Mouse (Mus musculus) activated CD4-positive, CD25-positive, alpha-beta regulatory T cell, adult 4 months (primary cell): Measurements from ENCODE around the gene Cdkn2aipnl. TPM values are rescaled to one million over a fixed set of nuclear protein-coding genes. Genes with fewer than 3 reads are reported as not detected.
A peak's percentile ranks its signal among the peaks of the same experiment; 100 is the strongest.

Source experiments
- ATAC-seq: one replicate; pipeline ENCODE4 v1.8.0; 2017
- polyA plus RNA-seq, 2 experiments: library from polyadenylated mRNA; unstranded; fragments of 100-300 nt; shearing (Covaris generic); gene quantifications; one replicate each; pipeline ENCODE4 v1.2.1; 2017

The Cdkn2aipnl gene
- polyA plus RNA-seq, 2 experiments from 2014 or later, result 80.8 to 84.4 TPM

DNA sequence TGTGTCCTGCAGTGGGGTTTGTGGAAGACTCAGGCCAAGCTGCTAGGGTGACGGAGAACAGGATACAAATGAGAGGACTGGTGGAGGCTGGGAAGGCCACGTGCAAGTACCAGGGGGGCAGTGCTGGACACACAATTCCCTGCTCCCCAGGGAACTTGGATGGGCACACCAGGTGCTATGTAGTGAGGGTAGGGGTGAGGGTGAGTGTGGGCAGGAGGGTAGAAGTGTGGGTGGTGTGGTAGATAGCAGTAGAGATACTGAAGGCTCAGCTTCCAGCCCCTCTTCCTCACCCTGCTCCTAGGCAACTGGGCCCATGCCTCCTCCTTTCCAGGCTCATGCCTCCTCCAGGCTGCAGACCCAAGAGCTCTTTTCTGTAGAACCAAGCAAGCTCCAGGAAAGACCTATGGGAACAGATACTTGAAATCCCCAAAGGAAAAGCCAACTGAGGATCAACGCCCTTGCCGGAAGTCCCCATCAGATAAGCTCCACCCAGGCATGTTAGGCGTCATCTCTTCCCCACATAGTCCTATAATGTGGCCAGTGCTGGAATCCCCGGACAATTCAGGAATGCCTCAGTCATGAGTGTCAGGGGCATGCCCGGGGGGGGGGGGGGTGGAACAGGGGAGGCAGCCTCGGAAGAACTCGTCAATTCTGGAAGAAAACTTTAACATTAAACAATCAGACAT is 18.2 kb upstream of the Cdkn2aipnl start:
- ATAC-seq, result peak; percentile 36

DNA sequence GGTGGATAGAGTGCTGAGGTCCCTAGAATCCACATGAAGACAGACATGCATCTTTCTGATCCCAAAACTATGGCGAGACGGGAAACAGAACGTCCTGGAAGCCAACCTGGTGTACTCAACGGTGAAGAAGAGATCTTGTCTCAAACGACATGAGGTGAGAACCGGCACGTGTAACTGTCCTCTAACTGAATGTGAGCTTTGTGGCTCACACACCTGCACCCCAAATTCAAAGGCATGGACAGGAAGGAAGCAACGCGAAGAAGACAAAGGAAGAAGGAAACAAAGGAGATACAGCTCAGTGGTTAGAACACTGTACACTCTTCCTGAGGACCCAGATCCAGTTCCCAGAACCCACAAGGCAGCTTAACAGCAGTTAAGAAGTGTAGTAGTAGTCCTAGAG is 17.5 kb upstream of the Cdkn2aipnl start:
- ATAC-seq, result no peak

DNA sequence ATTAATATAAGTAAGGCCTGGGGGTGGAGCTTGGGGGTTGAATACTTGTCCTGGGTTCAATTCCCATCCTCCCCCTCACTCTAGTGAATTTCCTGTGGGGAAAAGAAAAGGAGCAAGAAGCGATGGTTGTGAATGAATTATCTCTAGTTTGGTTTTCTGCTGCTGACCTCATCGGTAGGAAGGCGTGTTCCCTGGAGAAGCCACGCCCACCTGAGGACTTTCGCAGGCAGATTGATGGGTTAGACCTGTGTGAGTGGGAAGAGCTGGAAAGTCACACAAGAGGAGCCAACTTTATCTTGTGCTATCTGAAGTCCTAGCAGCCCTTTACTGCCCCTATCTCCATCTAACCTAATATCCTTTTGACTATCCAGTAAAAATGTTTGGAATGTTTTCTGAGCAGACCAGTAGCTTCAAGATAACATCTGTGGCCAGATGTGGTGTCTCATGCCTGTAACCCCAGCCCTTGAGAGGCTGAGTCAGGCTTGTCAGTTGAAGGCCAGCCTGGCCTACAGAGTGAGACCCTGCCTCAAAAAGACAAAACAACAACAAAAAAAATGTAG is 15.5 kb upstream of the Cdkn2aipnl start:
- no peak for ATAC-seq

DNA sequence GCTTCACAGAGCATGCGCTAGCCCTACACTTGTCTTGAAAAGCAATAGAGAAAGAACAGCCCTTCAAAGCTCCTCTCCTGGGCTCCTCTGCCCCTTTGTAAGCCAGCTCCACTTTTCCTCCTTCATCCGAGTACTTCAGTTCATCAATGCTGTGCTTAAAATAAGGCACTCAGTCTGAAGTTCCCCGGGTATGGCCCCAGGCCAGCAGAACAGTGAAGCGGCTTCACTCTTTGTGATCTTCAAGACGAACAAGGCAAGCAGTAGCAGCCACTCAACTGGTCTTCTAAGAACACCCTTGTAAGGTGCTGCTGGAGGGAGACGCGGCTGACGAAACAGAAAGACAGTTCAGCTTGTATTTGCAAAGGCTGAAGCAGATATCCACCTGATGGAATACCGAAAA is 11.3 kb upstream of the Cdkn2aipnl start:
- ATAC-seq, result no peak

DNA sequence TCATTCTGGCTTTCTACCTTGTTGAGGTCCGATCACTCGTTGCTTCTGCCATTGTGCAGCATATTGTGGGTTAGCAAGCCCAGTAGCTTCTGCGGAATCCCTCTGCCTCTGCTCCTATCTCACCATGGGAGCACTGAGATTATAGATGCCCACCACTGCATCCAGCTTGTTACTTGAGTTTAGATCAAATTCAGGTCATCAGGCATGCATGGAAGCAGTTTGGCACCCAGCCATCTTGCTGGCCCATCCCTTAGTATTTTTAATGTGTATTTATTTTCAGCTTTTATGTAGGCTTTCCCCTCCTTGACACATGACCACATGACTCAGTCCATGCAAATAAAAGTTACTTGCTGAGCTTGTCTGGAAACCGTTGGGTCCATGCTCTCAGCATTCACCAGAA is 9.7 kb upstream of the Cdkn2aipnl start:
- ATAC-seq, result no peak

DNA sequence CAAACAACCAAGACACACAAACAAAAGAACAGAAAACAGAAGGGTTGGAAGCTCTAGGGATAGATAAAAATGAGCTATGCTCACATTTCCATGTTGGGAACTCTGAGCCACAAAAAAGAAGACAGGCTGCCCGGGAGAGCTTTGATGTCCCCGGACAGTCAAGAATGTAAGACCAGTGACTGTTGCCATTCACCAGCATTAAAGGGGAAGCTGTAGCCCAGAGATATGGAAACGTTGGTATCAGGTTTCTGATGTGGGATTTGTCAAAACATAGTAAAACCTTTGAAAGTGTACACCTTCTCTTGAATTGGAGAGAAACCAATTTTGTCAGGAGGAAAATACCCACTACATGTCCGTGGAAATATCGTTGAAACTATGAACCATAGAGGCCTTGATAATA is 8.0 kb upstream of the Cdkn2aipnl start:
- ATAC-seq, result no peak

DNA sequence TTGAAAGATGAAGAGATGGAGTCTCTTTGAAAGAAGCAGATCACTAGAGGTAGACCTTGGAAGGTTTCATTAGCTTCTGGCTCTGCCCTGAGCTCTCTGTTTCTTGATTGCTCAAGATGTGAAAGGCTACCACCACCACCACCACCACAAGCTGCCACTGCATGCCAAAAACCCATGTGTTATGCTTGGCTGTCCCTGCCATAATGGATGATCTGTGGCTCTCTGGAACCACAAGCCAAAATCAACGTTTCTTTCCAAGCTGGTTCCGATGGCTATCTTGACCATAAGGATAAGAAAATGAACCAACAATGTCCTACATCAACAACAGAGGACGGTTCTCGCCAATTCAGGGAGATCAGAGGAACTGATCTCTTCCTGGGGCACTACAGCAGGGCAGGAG is 7.4 kb upstream of the Cdkn2aipnl start:
- no peak for ATAC-seq

DNA sequence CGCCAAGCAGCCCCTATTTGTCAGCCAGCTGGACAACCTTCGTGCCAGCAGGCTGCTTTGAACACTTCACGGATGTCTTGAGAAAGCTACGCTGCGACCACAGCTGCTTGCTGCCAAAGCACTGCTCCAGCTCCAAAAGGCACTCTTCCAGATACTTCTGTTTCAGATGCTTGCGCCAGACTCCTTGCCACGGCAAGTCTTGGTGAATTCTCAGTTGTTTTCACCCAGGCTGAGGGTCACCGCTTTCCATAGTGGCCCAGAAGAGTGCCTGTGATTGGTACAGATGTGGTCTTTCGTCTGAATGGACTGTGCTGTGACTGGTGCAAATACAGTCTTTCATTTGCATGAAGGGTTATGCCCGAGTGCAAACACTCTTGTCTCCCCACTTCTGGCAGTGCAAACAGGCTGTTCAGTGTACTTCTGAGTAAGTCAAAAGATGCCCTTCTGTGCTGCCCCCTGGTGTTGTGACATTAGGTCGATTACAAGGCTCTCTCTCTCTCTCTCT is 6.4 kb upstream of the Cdkn2aipnl start:
- ATAC-seq, result no peak

DNA sequence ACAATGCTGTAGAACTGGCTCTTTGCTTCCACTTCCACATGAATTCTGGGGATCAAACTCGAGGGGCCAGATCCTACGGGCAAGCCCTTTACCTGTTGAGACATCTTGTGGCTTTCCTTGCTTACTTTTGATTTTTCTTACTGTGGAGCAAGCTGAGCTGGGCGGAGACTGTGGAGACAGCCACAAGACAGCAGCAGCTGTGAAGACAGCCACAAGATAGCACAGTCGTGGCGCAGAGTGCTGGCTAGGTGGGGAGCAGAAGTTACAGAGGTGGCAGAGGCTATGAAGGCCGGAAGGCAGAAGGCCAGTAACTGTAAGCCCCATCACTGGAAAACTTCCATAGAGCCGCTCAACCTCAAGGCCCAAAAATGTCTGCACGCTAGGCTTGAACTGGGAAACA is 5.7 kb upstream of the Cdkn2aipnl start:
- ATAC-seq, result no peak

DNA sequence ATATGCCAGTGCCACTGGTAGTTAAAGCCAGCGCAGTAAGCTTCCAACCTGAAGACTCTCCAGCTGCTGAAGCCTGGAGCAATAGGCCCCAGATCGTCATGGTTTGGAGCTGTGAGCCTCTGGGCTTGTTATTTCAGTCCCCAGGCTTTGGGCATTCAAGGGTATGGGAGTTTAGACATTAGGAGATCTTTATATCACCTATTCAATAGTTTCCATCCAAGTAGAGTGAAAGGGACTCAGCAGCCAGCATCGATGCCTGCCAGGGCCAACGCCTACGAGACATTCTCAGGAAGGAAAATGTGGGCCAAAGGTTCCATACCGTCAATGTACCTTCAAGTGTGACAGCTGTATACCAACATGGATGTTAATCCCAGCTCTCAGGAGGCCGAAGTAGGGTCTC is 5.2 kb upstream of the Cdkn2aipnl start:
- ATAC-seq, result no peak

DNA sequence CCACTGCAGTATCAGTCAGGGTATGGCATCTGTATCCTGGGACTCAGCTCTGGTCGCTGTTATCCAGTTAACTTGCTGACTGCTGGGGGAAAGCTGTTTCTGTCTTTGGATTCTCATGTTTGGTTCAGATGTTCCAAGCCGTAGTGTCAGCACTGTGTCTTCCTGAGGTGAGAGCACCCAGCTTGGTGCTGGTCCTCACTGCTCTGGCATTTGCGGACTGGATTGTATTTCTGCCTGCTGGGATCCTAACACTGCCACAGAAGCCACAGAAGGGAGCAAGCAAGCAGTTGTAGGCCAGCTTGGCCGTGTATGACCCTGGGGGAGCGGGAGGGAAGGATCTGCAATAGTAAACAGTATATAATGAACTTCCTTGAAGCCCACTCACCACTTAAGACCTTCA is 810 bp upstream of the Cdkn2aipnl start:
- no peak for ATAC-seq

DNA sequence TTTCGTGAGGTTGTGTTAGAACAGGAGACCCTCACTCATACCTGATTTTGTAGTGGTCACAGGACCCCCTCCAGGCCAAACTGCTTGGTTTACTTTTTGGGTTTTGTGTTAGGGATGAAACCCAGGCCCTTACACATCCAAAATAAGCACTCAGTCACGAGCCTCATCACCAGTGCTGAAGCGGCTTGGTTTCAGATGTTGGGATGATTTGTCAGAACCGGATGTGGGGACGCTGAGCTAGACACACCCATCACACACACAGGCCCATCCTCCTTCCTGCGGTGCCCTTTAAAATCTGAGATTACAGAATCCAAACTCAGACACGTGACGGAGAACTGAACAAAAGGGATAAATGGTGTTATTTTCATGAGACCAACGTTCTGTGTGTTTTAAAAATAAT is 1.4 kb downstream of the Cdkn2aipnl start:
- ATAC-seq, result peak; percentile 75

DNA sequence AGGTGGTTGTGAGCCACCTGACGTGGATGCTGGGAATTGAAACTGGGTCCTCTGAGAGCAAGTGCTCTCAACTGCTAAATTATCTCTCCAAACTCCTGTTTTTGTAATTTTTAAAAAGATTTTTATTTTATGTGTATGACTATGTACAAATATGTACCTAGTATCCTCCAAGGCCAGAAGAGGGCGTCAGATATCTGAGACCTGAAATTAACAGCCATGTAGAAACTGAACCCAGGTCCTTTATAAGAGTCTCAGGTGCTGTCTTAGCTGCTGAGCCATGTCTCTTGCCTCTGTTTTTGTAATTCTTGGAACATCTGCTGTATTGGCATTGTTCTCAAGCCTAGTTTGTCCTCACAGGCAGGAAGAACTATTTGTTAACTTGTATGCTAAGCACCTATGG is 2.0 kb downstream of the Cdkn2aipnl start:
- ATAC-seq, result no peak

DNA sequence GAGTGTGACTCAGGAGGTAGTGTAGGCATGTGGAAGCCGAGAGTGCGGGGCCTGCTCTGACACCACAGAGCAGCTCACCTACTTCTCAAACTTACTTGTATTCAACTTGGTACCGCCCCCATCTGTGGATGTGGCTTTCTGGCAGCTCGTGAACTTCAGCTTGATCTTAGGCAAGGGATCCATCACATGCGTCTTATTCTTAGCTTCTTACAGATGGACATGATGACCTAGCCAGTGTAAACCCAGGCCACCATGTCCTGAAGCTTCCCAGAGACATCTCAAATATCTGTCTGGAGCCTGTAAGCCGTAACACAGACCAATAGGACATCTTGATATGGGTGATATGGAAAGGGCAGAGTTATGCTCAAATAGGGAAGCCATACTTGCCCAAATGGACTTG is 4.2 kb downstream of the Cdkn2aipnl start:
- ATAC-seq, result no peak

DNA sequence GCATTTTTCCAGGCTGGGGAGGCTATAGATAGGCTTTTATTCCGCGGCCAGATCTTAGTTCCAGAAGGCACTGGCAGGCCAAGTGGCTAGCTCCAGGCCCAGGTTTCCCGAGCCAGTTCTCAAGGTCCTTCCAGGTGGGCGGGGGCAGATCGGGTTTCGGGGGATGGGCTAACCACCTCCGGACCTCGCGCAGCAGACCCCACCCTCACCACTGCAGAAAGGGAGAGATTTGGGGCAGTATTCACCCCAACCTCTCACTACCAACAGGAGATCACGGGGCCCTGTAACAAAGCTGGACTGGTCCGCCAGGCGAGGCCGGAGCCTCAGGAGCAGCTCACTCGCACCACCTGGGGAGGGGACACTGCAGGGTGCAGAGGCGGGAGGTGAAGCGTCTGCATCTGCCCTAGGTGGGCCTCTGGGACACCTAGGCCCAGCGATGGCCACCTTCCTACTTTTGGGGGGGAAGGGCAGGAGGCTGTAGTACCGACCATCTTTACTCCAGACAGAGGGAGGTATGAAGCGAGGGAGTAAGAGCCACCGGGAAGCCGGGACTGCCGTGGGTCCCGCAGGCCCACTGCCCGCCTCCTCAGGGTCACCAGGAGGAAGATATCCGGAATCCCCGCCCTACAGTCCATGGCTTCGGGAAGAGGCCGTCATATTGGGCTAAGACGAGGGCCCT is 32.3 kb downstream of the Cdkn2aipnl start:
- ATAC-seq, result no peak

DNA sequence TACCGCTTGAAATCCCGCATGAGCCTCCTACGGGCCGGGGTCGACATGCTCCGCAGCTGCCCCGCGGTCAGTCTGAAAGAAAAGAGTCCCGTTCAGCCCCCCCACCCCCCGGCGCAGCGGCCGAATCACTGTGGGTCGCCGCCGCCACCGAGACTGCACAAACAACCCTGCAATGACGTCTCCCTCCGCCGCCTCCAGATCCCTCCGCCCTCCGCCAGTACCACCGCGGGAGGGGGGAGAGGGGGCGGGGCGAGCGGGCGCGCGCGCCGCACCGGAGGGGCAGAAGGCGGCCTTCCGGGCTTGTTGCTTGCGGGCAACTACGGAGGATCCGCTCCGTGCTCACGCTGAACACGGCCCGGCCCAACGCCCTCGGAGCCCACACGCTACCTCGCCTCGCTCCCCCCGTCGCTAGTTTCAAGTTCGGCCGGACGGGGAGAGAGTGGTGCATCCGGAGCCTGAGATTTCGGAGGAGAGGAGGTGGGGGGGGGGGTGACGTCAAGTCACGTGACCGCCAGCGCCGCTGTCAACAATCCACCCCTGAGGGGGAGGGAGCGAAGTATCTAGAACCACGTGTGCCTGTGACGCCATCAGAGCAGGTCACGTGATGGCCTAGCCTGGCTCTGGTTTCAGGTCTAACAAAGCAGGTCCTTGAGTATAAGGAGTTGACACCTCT is 33.0 kb downstream of the Cdkn2aipnl start, which contains the start of gene Ube2b:
TSS of gene Ube2b (minus strand) at position 473 of the 673 bp plus-strand sequence.
- ATAC-seq, result peak; percentile 78

DNA sequence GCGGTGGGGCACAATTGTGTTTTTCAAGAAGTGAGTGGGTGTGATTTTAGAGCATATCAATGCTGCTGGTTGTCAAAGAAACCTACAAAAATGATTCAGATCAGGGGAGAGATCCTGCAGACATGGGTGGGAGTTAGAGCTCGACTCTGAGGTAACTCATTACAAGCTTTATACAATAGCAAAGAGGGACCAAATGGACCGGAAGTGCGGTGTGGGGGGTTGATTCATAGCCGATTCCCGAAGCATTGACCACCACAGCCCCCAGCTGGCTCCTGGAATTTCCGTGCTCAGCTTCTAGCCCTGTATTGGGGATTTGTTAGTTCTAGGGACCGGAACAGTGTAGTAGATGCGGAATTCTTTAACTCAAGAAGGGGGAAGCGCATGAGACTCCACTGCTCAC is 33.9 kb downstream of the Cdkn2aipnl start:
- ATAC-seq, result no peak

DNA sequence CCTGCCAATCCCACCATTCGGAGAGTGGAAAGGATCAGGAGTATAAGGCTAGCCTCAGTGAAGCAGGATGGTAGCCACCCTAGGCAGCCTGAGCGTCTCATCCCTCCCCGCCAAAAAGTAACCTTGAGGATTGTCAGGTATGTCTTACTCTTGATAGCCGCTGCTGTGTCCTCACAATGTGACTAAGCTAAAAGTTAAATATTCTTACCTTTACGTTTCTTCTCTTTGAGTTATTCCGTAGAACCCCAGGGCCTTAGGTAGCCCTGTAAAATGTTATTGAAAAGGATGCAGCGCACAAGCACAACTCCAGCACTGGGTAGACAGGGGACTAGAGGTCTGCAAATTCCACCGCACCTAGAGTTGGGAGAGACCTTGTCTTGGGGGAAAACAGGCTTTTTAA is 34.4 kb downstream of the Cdkn2aipnl start:
- ATAC-seq, result no peak

DNA sequence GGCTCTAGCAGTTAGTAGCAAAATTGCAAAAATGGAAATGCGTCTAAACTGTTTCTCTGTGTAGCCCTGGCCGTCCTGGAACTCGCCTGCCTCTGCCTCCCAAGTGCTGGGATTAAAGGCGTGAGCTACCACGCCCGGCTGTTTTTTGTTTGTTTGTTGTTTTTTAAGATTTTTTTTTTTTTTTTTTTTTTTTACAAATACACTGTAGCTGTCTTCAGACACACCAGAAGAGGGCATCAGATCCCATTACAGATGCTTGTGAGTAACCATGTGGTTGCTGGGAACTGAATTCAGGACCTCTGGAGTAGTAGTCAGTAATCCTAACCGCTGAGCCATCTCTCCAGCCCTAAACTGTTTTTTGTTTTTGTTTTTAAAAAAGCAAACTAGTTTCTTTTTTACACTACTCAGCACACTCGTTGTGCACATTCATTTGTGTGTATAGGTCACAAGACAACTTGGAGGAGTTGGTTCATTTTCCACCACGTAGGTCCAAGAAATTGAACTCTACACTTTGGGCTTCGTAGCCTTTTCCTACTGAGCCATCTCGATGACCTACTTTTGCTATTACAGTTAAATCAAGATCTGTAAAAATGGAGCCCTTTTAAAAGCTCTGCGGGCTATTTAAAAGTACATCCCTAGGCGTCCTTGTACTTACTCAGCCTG is 35.5 kb downstream of the Cdkn2aipnl start:
- ATAC-seq, result no peak

DNA sequence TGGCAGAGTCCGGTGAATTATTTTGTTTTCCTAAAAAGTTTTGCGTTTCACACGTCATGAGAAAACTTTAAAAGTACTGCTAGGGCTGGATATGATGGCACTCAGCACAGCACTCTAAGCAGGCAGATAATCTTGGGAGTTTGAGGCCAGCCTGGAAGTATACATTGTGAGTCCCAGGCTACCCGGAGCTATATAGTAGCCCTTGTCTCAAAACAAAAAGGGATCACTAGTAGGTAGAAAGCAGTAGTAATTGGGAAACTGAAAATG is 36.0 kb downstream of the Cdkn2aipnl start:
- no peak for ATAC-seq

DNA sequence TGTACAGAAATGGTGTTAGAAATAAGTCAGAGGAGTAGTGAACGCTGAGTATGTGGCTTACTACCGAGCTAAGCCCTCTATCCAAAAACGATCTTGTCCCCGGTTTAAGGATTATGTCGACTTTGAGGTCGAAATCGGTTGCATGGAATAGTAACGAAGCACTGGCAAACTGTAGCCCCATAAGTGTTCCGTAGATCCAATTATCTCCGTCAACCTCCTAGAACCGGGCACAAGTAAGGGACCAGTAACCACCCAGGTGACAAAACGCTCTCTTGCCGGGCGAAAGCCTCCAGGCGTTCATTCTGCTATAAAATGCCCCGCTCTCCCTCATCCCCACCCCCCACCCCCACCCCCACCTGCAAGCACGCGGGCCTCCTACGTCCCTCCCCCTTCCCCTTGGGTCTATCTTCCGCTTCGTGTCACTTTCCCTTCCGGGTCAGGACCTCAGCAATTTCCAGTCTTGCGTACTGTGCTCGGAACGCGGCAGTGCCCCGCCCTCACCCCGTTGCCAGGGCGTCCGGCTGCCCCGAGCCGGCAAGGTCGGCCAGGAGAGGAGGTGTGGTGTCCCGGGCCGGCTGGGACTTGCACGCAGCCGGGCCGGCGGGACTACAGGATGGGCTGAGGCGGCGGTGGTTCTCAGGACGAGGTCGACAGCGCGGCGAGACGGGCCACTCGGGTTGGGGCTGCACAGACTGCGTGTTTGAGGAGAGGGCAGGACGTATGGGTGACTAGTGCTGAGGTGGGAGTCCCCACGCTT is 36.5 kb downstream of the Cdkn2aipnl start, which contains the start of gene Cdkl3:
TSS of gene Cdkl3 (plus strand) at position 450 of the 757 bp plus-strand sequence.
- ATAC-seq, result peak; percentile 80

DNA sequence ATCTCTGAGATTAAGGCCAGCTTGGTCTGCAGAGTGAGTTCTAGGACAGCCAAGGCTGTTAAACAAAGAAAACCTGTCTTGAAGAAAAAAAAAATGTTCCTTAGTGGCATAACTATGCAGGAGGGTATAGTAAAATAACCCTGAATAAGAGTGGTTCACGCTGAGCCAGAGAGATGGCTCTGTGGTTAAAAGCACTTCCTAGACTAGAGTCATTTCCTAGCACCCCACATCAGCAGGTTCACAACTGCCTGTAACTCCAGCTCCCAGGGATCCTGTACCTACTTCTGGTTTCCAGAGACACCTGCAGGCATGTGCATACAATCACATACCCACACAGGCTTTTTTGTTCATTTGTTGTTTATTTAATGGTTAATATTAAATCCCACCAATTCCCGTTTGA is 38.1 kb downstream of the Cdkn2aipnl start:
- ATAC-seq, result no peak
